Mouse (Mus musculus): ENCODE measurements around the gene AI182371.

- TF ChIP-seq CTCF (IDR thresholded peaks at IDR 0.05; ENCODE audit: borderline replicate concordance, extremely low read depth, insufficient read depth, insufficient read length): no peak
- no peak for TF ChIP-seq POLR2A (IDR thresholded peaks at IDR 0.05; ENCODE audit: borderline replicate concordance, extremely low read depth, insufficient read depth, insufficient read length, poor library complexity, severe bottlenecking)
Measured at GRCm38 (mm10) chr2:35060897-35061296, 40.4 kb downstream of the AI182371 start.

All from brain, embryonic 14.5 days (tissue).